Mouse (Mus musculus) forebrain, embryonic 14.5 days (tissue): ENCODE measurements around the gene Arpc5l. TPM values are rescaled to one million over a fixed set of nuclear protein-coding genes. Genes with fewer than 3 reads are reported as not detected.
"Not testable (repeated sequence)": the region's sequence is repeated elsewhere in the genome, so short reads cannot be mapped to it uniquely, and the experiment has no call there.

Source experiments
- ATAC-seq: fragments of 200-750 bp; cut with Nextera tagmentation; 2 replicates; pipeline ENCODE4 v1.8.0; 2017; ENCODE audit warnings: mild to moderate bottlenecking, moderate library complexity
- DNase-seq: peaks from one replicate; pipeline ENCODE4 v3.0.0-alpha.2; 2015; ENCODE audit warnings: low spot score
- H3K27ac ChIP-seq: fragments of 300-500 bp; sonication (generic); 2 replicates; pipeline ENCODE4 v1.5.1; 2014; ENCODE audit warnings: low read depth, mild to moderate bottlenecking, control low read depth, low read length, moderate library complexity
- H3K27me3 ChIP-seq: fragments of 300-500 bp; sonication (generic); replicated peaks from 2 replicates; pipeline ENCODE4 v1.6.1; 2014; ENCODE audit warnings: low read length, control low read depth, mixed read lengths; ENCODE audit not compliant: control insufficient read depth, insufficient read depth
- H3K36me3 ChIP-seq: fragments of 300-500 bp; sonication (generic); 2 replicates; pipeline ENCODE4 v1.6.1; 2014; ENCODE audit warnings: low read length, control low read depth; ENCODE audit not compliant: control insufficient read depth, insufficient read depth
- H3K4me1 ChIP-seq: fragments of 300-500 bp; sonication (generic); 2 replicates; pipeline ENCODE4 v1.6.1; 2014; ENCODE audit warnings: antibody characterized with exemption, low read length, control low read depth; ENCODE audit not compliant: control insufficient read depth, insufficient read depth
- H3K4me2 ChIP-seq: fragments of 300-500 bp; sonication (generic); 2 replicates; pipeline ENCODE4 v1.6.1; 2014; ENCODE audit warnings: mild to moderate bottlenecking, control low read depth, low read length
- H3K4me3 ChIP-seq: fragments of 300-500 bp; sonication (generic); 2 replicates; pipeline ENCODE4 v1.5.1; 2014; ENCODE audit warnings: low read depth, low read length, control low read depth
- H3K9ac ChIP-seq: fragments of 300-500 bp; sonication (generic); 2 replicates; pipeline ENCODE4 v1.6.1; 2014; ENCODE audit warnings: mild to moderate bottlenecking, low read length, control low read depth, moderate library complexity
- H3K9me3 ChIP-seq: fragments of 300-500 bp; sonication (generic); replicated peaks from 2 replicates; pipeline ENCODE4 v1.6.1; 2016; ENCODE audit warnings: low read length, control low read depth, mixed read lengths; ENCODE audit not compliant: control insufficient read depth
- WGBS: fragments of 180-500 bp; shearing (Covaris S2); extraction: QIAGEN DNeasy Blood & Tissue Kit; methylation state at CpG from one replicate; pipeline ENCODE4 v1.1.7; 2014; 5-methylcytosine and 5-hydroxymethylcytosine counted together
- polyA plus RNA-seq: library from polyadenylated mRNA; unstranded; fragments of >200 nt; fragmentation: Nextera tagmentation; extraction: Ambion mirVana; gene quantifications from 2 replicates; pipeline ENCODE4 v1.2.1, GENCODE M21; 2014

The Arpc5l gene
- polyA plus RNA-seq, 1 experiment from 2014 or later: 144 TPM

GRCm38 (mm10) chr2:39004372-39004771, 776 bp upstream of the Arpc5l start:
- Histone ChIP-seq H3K4me1 (peaks cover 30% of the 10 kb centered on the region), H3K27me3 (no peaks in the 10 kb centered on the region), H3K36me3 (peaks cover 45% of the 10 kb centered on the region), H3K9me3 (no peaks in the 10 kb centered on the region), H3K4me2 (peak overlapping the region; percentile 94), H3K9ac (peak overlapping the region; percentile 88), H3K27ac (peak overlapping the region; percentile 81), H3K4me3 (peak overlapping the region; percentile 71)
- DNase-seq (peak; percentile 33), ATAC-seq (no peak)
- WGBS: 3% methylated on average over 10 of the region's 11 CpGs

GRCm38 (mm10) chr2:39005574-39006079, 479 bp downstream of the Arpc5l start, which contains the start of gene Rpl35:
Gene Rpl35, minus strand, starts transcription at chr2:39005624.
- H3K36me3 ChIP-seq: peaks cover 32% of the 10 kb centered on the region
- peak within 1 kb of the TSS; percentile 71 for H3K4me3 ChIP-seq
- DNase-seq (no peak), ATAC-seq (no peak)
- H3K9me3 ChIP-seq: no peaks in the 10 kb centered on the region
- H3K9ac ChIP-seq: peak within 1 kb of the TSS; percentile 88
- no peaks in the 10 kb centered on the region for H3K27me3 ChIP-seq
- peak within 1 kb of the TSS; percentile 94 for H3K4me2 ChIP-seq
- peaks cover 33% of the 10 kb centered on the region for H3K4me1 ChIP-seq
- 14% methylated on average over 15 of the region's 15 CpGs for WGBS
- H3K27ac ChIP-seq: peak within 1 kb of the TSS; percentile 81

GRCm38 (mm10) chr2:39006149-39006730, 1.1 kb downstream of the Arpc5l start:
- H3K4me3 ChIP-seq: peak overlapping the region; percentile 71; the same call in 1 of the 2 replicates

GRCm38 (mm10) chr2:39007865-39008264, 2.7 kb downstream of the Arpc5l start:
- H3K4me3 ChIP-seq: peak overlapping the region; percentile 87
- ATAC-seq: peak; percentile 87
- peak overlapping the region; percentile 90 for H3K27ac ChIP-seq
- peaks cover 19% of the 10 kb centered on the region for H3K36me3 ChIP-seq
- peak overlapping the region; percentile 97 for H3K4me2 ChIP-seq
- no peaks in the 10 kb centered on the region for H3K9me3 ChIP-seq
- no peaks in the 10 kb centered on the region for H3K27me3 ChIP-seq
- DNase-seq: peak; percentile 93
- H3K4me1 ChIP-seq: peaks cover 31% of the 10 kb centered on the region
- 1% methylated on average over 41 of the region's 44 CpGs for WGBS
- H3K9ac ChIP-seq: peak overlapping the region; percentile 94

More at GRCm38 (mm10) chr2:39006149-39006730, 1.1 kb downstream of the Arpc5l start:
- no peak overlapping the region for H3K27ac ChIP-seq
- H3K36me3 ChIP-seq: peaks cover 26% of the 10 kb centered on the region
- peak overlapping the region; percentile 94 for H3K4me2 ChIP-seq
- DNase-seq (no peak), ATAC-seq (no peak)
- H3K9me3 ChIP-seq: no peaks in the 10 kb centered on the region
- peaks cover 33% of the 10 kb centered on the region for H3K4me1 ChIP-seq
- H3K27me3 ChIP-seq: no peaks in the 10 kb centered on the region
- 92% methylated on average over 14 of the region's 14 CpGs for WGBS
- H3K9ac ChIP-seq: 0 out of 2 replicates have a peak overlapping the region, but pooled peaks have one; percentile 25

GRCm38 (mm10) chr2:39008350-39008851, 3.3 kb downstream of the Arpc5l start:
- no peaks in the 10 kb centered on the region for H3K9me3 ChIP-seq
- H3K4me1 ChIP-seq: peaks cover 28% of the 10 kb centered on the region
- H3K4me3 ChIP-seq: peak overlapping the region; percentile 87
- H3K36me3 ChIP-seq: peaks cover 20% of the 10 kb centered on the region
- no peaks in the 10 kb centered on the region for H3K27me3 ChIP-seq
- under 1% methylated on average over 18 of the region's 25 CpGs for WGBS
- peak overlapping the region; percentile 90 for H3K27ac ChIP-seq
- DNase-seq (peak; percentile 17), ATAC-seq (peak; percentile 47)
- peak overlapping the region; percentile 97 for H3K4me2 ChIP-seq
- peak overlapping the region; percentile 94 for H3K9ac ChIP-seq

- H3K9ac ChIP-seq: peak overlapping the region; percentile 94
- no peaks in the 10 kb centered on the region for H3K9me3 ChIP-seq
- peaks cover 20% of the 10 kb centered on the region for H3K36me3 ChIP-seq
- H3K4me1 ChIP-seq: peaks cover 22% of the 10 kb centered on the region
- H3K4me2 ChIP-seq: peak overlapping the region; percentile 97
- H3K4me3 ChIP-seq: peak overlapping the region; percentile 87
- ATAC-seq (no peak), DNase-seq (peak; percentile 25)
- H3K27ac ChIP-seq: no peak overlapping the region
- no peaks in the 10 kb centered on the region for H3K27me3 ChIP-seq
- 38% methylated on average over 3 of the region's 3 CpGs for WGBS
Observed at GRCm38 (mm10) chr2:39008954-39009365, 3.8 kb downstream of the Arpc5l start.

GRCm38 (mm10) chr2:39010144-39010543, 5.0 kb downstream of the Arpc5l start:
- H3K4me1 ChIP-seq: peaks cover 19% of the 10 kb centered on the region
- not testable (repeated sequence) for H3K27ac ChIP-seq, H3K9ac ChIP-seq, ATAC-seq, H3K4me3 ChIP-seq, DNase-seq, H3K9me3 ChIP-seq, H3K27me3 ChIP-seq, H3K4me2 ChIP-seq
- H3K36me3 ChIP-seq: peaks cover 32% of the 10 kb centered on the region
- WGBS: 97% methylated on average over 4 of the region's 5 CpGs

- peaks cover 43% of the 10 kb centered on the region for H3K36me3 ChIP-seq
- H3K27me3 ChIP-seq: no peaks in the 10 kb centered on the region
- no peak for DNase-seq
- H3K9me3 ChIP-seq: no peaks in the 10 kb centered on the region
- H3K9ac ChIP-seq: no peak overlapping the region
- H3K4me2 ChIP-seq: no peak overlapping the region
- H3K27ac ChIP-seq: no peak overlapping the region
- peaks cover 14% of the 10 kb centered on the region for H3K4me1 ChIP-seq
- no peak overlapping the region for H3K4me3 ChIP-seq
- ATAC-seq: no peak
Observed at GRCm38 (mm10) chr2:39011264-39011663, 6.1 kb downstream of the Arpc5l start.

- H3K27ac ChIP-seq: no peak overlapping the region
- ATAC-seq: no peak
- 86% methylated on average over 3 of the region's 3 CpGs for WGBS
- H3K27me3 ChIP-seq: no peaks in the 10 kb centered on the region
- H3K4me1 ChIP-seq: peaks cover 14% of the 10 kb centered on the region
- DNase-seq: no peak
- no peak overlapping the region for H3K4me2 ChIP-seq
- H3K9ac ChIP-seq: no peak overlapping the region
- H3K9me3 ChIP-seq: no peaks in the 10 kb centered on the region
- H3K4me3 ChIP-seq: no peak overlapping the region
- H3K36me3 ChIP-seq: peaks cover 49% of the 10 kb centered on the region
Observed at GRCm38 (mm10) chr2:39011971-39012370, 6.8 kb downstream of the Arpc5l start.
